Mouse (Mus musculus) ES-CJ7 (cell line): Measurements from ENCODE around the gene H2al1i.
"Not testable (repeated sequence)": the region's sequence is repeated elsewhere in the genome, so short reads cannot be mapped to it uniquely, and the experiment has no call there.

Source experiments
- DNase-seq: peaks from one replicate; pipeline ENCODE4 v3.0.0; 2011; ENCODE audit warnings: low read depth, low spot score

Gene H2al1i

GRCm38 (mm10) chrX:11324359-11324758 lies at the start of gene H2al1i:
H2al1i (plus strand) TSS chrX:11324659.
- DNase-seq, result not testable (repeated sequence)

GRCm38 (mm10) chrX:11277083-11277482 lies 47.4 kb upstream of the H2al1i start:
- DNase-seq, result no peak

GRCm38 (mm10) chrX:11280741-11281140 lies 43.7 kb upstream of the H2al1i start:
- no peak for DNase-seq

- DNase-seq, result peak; percentile 2
Measured at GRCm38 (mm10) chrX:11288306-11288882, 36.1 kb upstream of the H2al1i start.

GRCm38 (mm10) chrX:11289244-11289643 lies 35.2 kb upstream of the H2al1i start:
- peak; percentile 70 for DNase-seq

- DNase-seq, result not testable (repeated sequence)
Measured at GRCm38 (mm10) chrX:11298957-11299356, 25.5 kb upstream of the H2al1i start, which contains the start of gene H2al1a. H2al1a (plus strand) TSS chrX:11299257.

- DNase-seq, result not testable (repeated sequence)
Measured at GRCm38 (mm10) chrX:11302132-11302531, 22.3 kb upstream of the H2al1i start, which contains the start of gene H2al1b. H2al1b (plus strand) TSS chrX:11302432.

- not testable (repeated sequence) for DNase-seq
Measured at GRCm38 (mm10) chrX:11305355-11305754, 19.1 kb upstream of the H2al1i start, which contains the start of gene H2al1c. H2al1c (plus strand) TSS chrX:11305655.

GRCm38 (mm10) chrX:11308524-11308923 lies 15.9 kb upstream of the H2al1i start, which contains the start of gene H2al1d:
H2al1d (plus strand) TSS chrX:11308824.
- DNase-seq, result not testable (repeated sequence)

- not testable (repeated sequence) for DNase-seq
Measured at GRCm38 (mm10) chrX:11311634-11312033, 12.8 kb upstream of the H2al1i start, which contains the start of gene H2al1e. H2al1e (plus strand) TSS chrX:11311934.

GRCm38 (mm10) chrX:11314858-11315257 lies 9.6 kb upstream of the H2al1i start, which contains the start of gene H2al1f:
H2al1f (plus strand) TSS chrX:11315158.
- DNase-seq, result not testable (repeated sequence)

GRCm38 (mm10) chrX:11317956-11318355 lies 6.5 kb upstream of the H2al1i start, which contains the start of gene H2al1g:
H2al1g (plus strand) TSS chrX:11318256.
- not testable (repeated sequence) for DNase-seq

GRCm38 (mm10) chrX:11321192-11321591 lies 3.3 kb upstream of the H2al1i start, which contains the start of gene H2al1h:
H2al1h (plus strand) TSS chrX:11321492.
- not testable (repeated sequence) for DNase-seq

GRCm38 (mm10) chrX:11327522-11327921 lies 3.1 kb downstream of the H2al1i start, which contains the start of gene H2al1j:
H2al1j (plus strand) TSS chrX:11327822.
- not testable (repeated sequence) for DNase-seq

GRCm38 (mm10) chrX:11345762-11346161 lies 21.3 kb downstream of the H2al1i start:
- DNase-seq, result no peak

GRCm38 (mm10) chrX:11346756-11347155 lies 22.3 kb downstream of the H2al1i start:
- no peak for DNase-seq

- DNase-seq, result no peak
Measured at GRCm38 (mm10) chrX:11360823-11361222, 36.4 kb downstream of the H2al1i start.

GRCm38 (mm10) chrX:11361261-11361660 lies 36.8 kb downstream of the H2al1i start:
- DNase-seq, result no peak

GRCm38 (mm10) chrX:11363890-11364289 lies 39.4 kb downstream of the H2al1i start:
- DNase-seq, result no peak

- DNase-seq, result no peak
Measured at GRCm38 (mm10) chrX:11365151-11365550, 40.7 kb downstream of the H2al1i start.
